Mouse (Mus musculus): ENCODE results near the gene Tma7.

DNA sequence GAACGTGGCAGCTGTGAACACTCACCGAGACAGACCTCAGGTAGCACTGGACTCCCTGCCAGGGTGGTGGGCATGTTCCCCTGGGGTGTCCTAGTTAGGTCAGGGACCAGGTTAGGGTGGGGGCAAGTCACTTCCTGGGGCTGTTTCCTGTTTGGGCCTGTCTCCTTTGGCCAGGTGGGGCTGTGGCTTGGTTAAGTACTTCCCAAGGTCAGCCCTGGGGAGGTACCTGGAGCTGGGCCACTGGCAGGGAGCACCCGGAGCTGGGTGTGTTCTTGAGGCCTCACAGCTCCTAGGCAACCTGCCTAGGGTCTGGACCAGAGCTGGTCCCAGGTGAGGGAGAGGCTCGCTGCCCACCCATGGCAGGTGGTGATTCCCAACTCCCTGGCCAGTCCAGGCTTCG is 53.5 kb downstream of the Tma7 start:
- TF ChIP-seq POLR2A (IDR thresholded peaks at IDR 0.05; ENCODE audit: insufficient read depth, low read depth, low read length): no peak
- TF ChIP-seq CTCF (IDR thresholded peaks at IDR 0.05; ENCODE audit: insufficient read depth, low read depth, low read length): no peak
